Mouse (Mus musculus): ENCODE results near the gene Hoxb3. TPM values are rescaled to one million over a fixed set of nuclear protein-coding genes. Genes with fewer than 3 reads are reported as not detected.
A peak's percentile ranks its signal among the peaks of the same experiment; 100 is the strongest.

The Hoxb3 gene
- total and polyA plus RNA-seq, 3 experiments: not detected

DNA sequence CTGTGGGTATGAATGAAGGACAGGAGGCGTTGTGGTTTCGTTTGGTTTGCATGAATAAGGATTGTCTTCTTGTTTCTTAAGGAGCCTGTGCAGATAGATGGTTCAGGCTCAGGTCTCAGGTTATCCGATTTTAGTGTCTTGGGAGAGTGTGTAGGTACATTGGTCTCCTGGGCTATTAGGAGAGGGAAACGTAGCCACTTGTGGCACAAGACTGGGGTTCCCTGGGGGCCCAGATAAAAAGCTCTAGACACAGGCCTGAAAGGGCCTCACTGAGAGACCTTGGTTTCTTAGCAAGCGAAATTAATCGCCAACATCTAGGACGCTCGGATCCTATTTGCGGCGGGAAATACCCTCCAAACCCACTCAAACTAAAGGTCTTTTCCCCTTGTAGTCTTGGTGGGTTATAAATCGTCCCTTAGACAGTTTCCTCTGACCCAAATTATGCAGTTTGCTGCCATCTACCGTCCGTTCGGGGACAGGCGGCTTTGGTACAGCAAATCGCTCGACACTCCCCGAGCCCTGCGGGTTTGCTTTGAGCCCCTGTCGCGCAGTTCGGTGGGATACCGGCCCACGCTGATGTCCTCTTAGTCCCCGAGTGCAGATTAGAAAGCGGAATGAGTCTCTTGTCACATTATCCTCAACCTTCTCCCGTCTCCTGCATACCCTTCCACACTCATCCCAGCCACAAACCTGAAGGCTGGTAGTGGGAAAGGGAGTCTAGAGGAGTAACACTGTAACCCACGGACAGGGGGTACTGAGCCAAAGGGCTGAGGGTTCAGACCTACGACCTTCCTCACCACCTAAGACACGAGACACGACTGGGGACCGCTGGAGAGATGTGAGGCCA is 28.7 kb upstream of the Hoxb3 start:
- Histone ChIP-seq H3K27ac (ENCODE audit: control insufficient read depth, low read depth, low read length) (no peak overlapping the region), H3K4me3 (ENCODE audit: control insufficient read depth in 1 of 2, insufficient read depth in 1 of 2, low read depth in 2 of 2, low read length in 2 of 2) (peak overlapping the region; percentile 44 to 50), H3K27me3 (ENCODE audit: control insufficient read depth in 1 of 2, insufficient read depth in 2 of 2, low read length in 2 of 2) (peaks cover 17 to 18% of the 10 kb centered on the region in 2 experiments), H3K79me2 (ENCODE audit: control insufficient read depth, insufficient read depth, low read length, poor library complexity) (no peaks in the 10 kb centered on the region), H3K4me1 (ENCODE audit: control insufficient read depth in 1 of 2, insufficient read depth in 2 of 2, low read length in 2 of 2) (0 out of 4 replicates have a peak, but pooled peaks cover 0 to 4% of the 10 kb centered on the region in 2 experiments), H3K36me3 (ENCODE audit: control insufficient read depth in 1 of 2, insufficient read depth in 2 of 2, low read length in 2 of 2) (no peaks in the 10 kb centered on the region), H3K9ac (ENCODE audit: control insufficient read depth, low read depth, low read length, poor library complexity, severe bottlenecking) (peak overlapping the region; percentile 41), H3K9me3 (replicated peaks; ENCODE audit: insufficient read depth, low read length) (no peaks in the 10 kb centered on the region)
- peak; percentile 82 for DNase-seq (ENCODE audit: low read depth, low spot score)
- TF ChIP-seq TCF12 (IDR thresholded peaks at IDR 0.05; ENCODE audit: low read depth, low read length): no peak
- no peak for TF ChIP-seq ZNF384 (IDR thresholded peaks at IDR 0.05; ENCODE audit: low read depth, low read length)
- TF ChIP-seq MYB (IDR thresholded peaks at IDR 0.05; ENCODE audit: low read depth, low read length): no peak
- TF ChIP-seq CHD1 (IDR thresholded peaks at IDR 0.05; ENCODE audit: low read depth, low read length): no peak
- no peak for TF ChIP-seq E2F4 (IDR thresholded peaks at IDR 0.05; ENCODE audit: borderline replicate concordance, low read depth, low read length)
- TF ChIP-seq SMC3 (IDR thresholded peaks at IDR 0.05; ENCODE audit: low read depth, low read length): peak; percentile 47
- no peak for TF ChIP-seq MAX (IDR thresholded peaks at IDR 0.05; ENCODE audit: low read length)
- TF ChIP-seq POLR2AphosphoS2 (IDR thresholded peaks at IDR 0.05; ENCODE audit: low read length): no peak
- peak; percentile 37 for TF ChIP-seq RAD21 (IDR thresholded peaks at IDR 0.05; ENCODE audit: low read depth, low read length)
- TF ChIP-seq SIN3A (IDR thresholded peaks at IDR 0.05; ENCODE audit: low read length): no peak
- TF ChIP-seq ZMIZ1 (IDR thresholded peaks at IDR 0.05; ENCODE audit: low read depth, low read length): no peak
- TF ChIP-seq CTCF (IDR thresholded peaks at IDR 0.05 in 2 of 3, conservative IDR thresholded peaks at IDR 0.05 in 1 of 3; ENCODE audit: control insufficient read depth in 1 of 3, insufficient read depth in 1 of 3, low read depth in 2 of 3, low read length in 3 of 3, poor library complexity in 1 of 3, severe bottlenecking in 1 of 3): peak; percentile 50 to 80 (median 71)
- TF ChIP-seq GATA1 (IDR thresholded peaks at IDR 0.05; ENCODE audit: low read depth, low read length): no peak
- TF ChIP-seq EP300 (IDR thresholded peaks at IDR 0.05; ENCODE audit: low read depth in 1 of 2, low read length in 2 of 2): no peak
- no peak for TF ChIP-seq MAZ (IDR thresholded peaks at IDR 0.05; ENCODE audit: low read depth, low read length)
- no peak for TF ChIP-seq ELF1 (IDR thresholded peaks at IDR 0.05; ENCODE audit: low read depth, low read length)
- no peak for TF ChIP-seq MAFK (IDR thresholded peaks at IDR 0.05; ENCODE audit: borderline replicate concordance, low read depth, low read length)
- TF ChIP-seq JUND (IDR thresholded peaks at IDR 0.05; ENCODE audit: low read depth, low read length): no peak

DNA sequence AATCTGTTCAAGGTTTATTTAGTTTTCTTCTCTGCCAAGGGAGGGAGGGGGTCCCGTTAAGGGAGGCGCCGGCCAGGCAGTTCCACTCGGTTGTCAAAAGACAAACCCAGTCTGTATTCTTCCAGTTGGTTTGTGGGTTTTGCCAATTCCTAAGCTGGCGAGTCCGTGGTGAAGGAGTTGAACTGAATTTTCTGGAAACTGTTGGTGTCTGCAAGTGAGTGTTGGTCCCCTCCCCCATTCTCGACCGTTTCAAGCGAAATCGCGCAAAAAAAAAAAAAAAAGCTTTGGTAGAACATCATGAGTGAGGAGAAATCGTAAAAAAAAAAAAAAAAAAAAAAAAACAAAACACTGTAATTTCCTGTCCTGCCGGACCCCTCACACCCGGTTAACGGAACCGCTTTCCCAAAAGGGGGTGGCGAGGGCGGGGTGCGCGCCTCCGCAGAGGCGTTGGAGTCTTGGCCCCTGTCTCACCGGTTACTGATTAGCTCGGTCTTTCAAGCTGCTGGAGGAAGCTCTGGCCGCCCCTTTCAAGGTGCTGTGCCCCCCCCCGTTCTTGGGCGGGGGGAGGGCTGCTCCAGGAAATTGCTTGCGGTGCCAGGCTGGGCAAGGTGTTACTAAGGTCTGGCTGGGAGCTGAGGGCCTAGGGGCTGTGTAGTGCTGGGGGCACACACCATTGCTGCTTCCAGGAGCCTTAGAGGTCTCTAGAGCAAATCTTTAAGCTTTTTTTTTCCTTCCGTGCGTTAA is 27.9 kb upstream of the Hoxb3 start:
- peaks cover 16 to 17% of the 10 kb centered on the region in 2 experiments for H3K27me3 ChIP-seq (ENCODE audit: control insufficient read depth in 1 of 2, insufficient read depth in 2 of 2, low read length in 2 of 2)
- peak; percentile 32 for DNase-seq (ENCODE audit: low read depth, low spot score)
- no peak overlapping the region for H3K27ac ChIP-seq (ENCODE audit: control insufficient read depth, low read depth, low read length)
- no peaks in the 10 kb centered on the region for H3K9me3 ChIP-seq (replicated peaks; ENCODE audit: insufficient read depth, low read length)
- H3K4me1 ChIP-seq (ENCODE audit: control insufficient read depth in 1 of 2, insufficient read depth in 2 of 2, low read length in 2 of 2): 0 out of 4 replicates have a peak, but pooled peaks cover 0 to 4% of the 10 kb centered on the region in 2 experiments
- no peaks in the 10 kb centered on the region for H3K79me2 ChIP-seq (ENCODE audit: control insufficient read depth, insufficient read depth, low read length, poor library complexity)
- TF ChIP-seq SIN3A (IDR thresholded peaks at IDR 0.05; ENCODE audit: low read length): no peak
- TF ChIP-seq ZMIZ1 (IDR thresholded peaks at IDR 0.05; ENCODE audit: low read depth, low read length): no peak
- no peak for TF ChIP-seq MYB (IDR thresholded peaks at IDR 0.05; ENCODE audit: low read depth, low read length)
- TF ChIP-seq ZKSCAN1 (IDR thresholded peaks at IDR 0.05; ENCODE audit: low read depth, low read length): no peak
- TF ChIP-seq ZNF384 (IDR thresholded peaks at IDR 0.05; ENCODE audit: low read depth, low read length): peak; percentile 83
- no peak for TF ChIP-seq GATA1 (IDR thresholded peaks at IDR 0.05; ENCODE audit: low read depth, low read length)
- TF ChIP-seq E2F4 (IDR thresholded peaks at IDR 0.05; ENCODE audit: borderline replicate concordance, low read depth, low read length): no peak
- no peak for TF ChIP-seq ETS1 (IDR thresholded peaks at IDR 0.05; ENCODE audit: low read depth, low read length)
- H3K9ac ChIP-seq (ENCODE audit: control insufficient read depth, low read depth, low read length, poor library complexity, severe bottlenecking): peak overlapping the region; percentile 30
- no peaks in the 10 kb centered on the region for H3K36me3 ChIP-seq (ENCODE audit: control insufficient read depth in 1 of 2, insufficient read depth in 2 of 2, low read length in 2 of 2)
- peak overlapping the region; percentile 44 to 50 for H3K4me3 ChIP-seq (ENCODE audit: control insufficient read depth in 1 of 2, insufficient read depth in 1 of 2, low read depth in 2 of 2, low read length in 2 of 2)
